Mouse (Mus musculus) lung, postnatal 0 days (tissue): ENCODE measurements around the gene Ltbp1.

Experiments
- CTCF ChIP-seq: IDR thresholded peaks from 2 replicates; pipeline ENCODE4 v1.5.1; 2016; ENCODE audit warnings: antibody characterized with exemption, mild to moderate bottlenecking
- EP300 ChIP-seq: IDR thresholded peaks from 2 replicates; pipeline ENCODE4 v1.6.1; 2016; ENCODE audit warnings: antibody characterized with exemption, mild to moderate bottlenecking, control low read depth

- no peak for TF ChIP-seq CTCF
- TF ChIP-seq EP300 = no peak
These were observed 153.9 kb downstream of the Ltbp1 start for GRCm38 (mm10) chr17:75159066-75159787.
